ENCODE assay signal across 23 mouse cellular contexts in genomic region chr1:188221226-188221792, GRCm38 (mm10). TPM values are rescaled to one million over a fixed set of nuclear protein-coding genes. Genes with fewer than 3 reads are reported as not detected.
A peak's percentile ranks its signal among the peaks of the same experiment; 100 is the strongest.
DNase-seq lines count a peak whose midpoint lies in the region; ATAC-seq and TF ChIP-seq lines count a peak whose summit lies in the region.
"Had no signal": no experiment of that assay in that cellular context is flagged by ENCODE, and none has a peak within 500 bp of the region (broad histone marks: within the 10 kb centered on the region; RNA-seq: fewer than 3 reads in every experiment).

No protein-coding gene starts in this region.

- no peaks in the 10 kb centered on the region for H3K9me3 ChIP-seq in hindbrain, postnatal 0 days (ENCODE audit: low read length)
- H3K9me3 ChIP-seq: heart, embryonic 15.5 days had no signal

- H3K27me3 ChIP-seq in hindbrain, postnatal 0 days (ENCODE audit: insufficient read depth, low read length), result no peaks in the 10 kb centered on the region
- H3K27me3 ChIP-seq: heart, embryonic 15.5 days had no signal

- no peaks in the 10 kb centered on the region for H3K4me1 ChIP-seq in hindbrain, postnatal 0 days (ENCODE audit: insufficient read depth, low read length)
- H3K4me1 ChIP-seq: heart, embryonic 15.5 days had no signal

- ATAC-seq in frontal cortex, adult (ENCODE audit: low TSS enrichment), result peak; percentile 93
- ATAC-seq in megakaryocyte progenitor cell, adult 5-6 weeks (replicated peaks; ENCODE audit: poor library complexity), result peak; percentile 78
- ATAC-seq in hindbrain, postnatal 0 days, result no peak
- ATAC-seq: activated CD4-positive, CD25-positive, alpha-beta regulatory T cell, adult 4 months; liver, postnatal 0 days had no signal

- DNase-seq in frontal cortex, postnatal 25 days (ENCODE audit: low spot score in 2 of 2), result no peak
- DNase-seq in left cerebral cortex, adult 18-20 months (ENCODE audit: low spot score in 2 of 2), result peak; percentile 22 to 25
- no peak for DNase-seq in left cerebral cortex, postnatal 10 days (ENCODE audit: extremely low spot score in 1 of 2, low spot score in 2 of 2)
- peak; percentile 91 for DNase-seq in NIH3T3 (ENCODE audit: low read depth)
- no peak for DNase-seq in gastrocnemius, postnatal 4 days (ENCODE audit: low spot score in 2 of 2)
- no peak for DNase-seq in hindbrain, postnatal 0 days (ENCODE audit: low spot score)
- DNase-seq: cerebellum, adult 9-10 months; gastrocnemius, adult 2 months; heart, adult 18-20 months; kidney, adult 18-20 months; kidney, postnatal 14 days; liver, postnatal 0 days; lung, postnatal 36 days; retina, postnatal 1 day; thymus, postnatal 25 days had no signal

- intact Hi-C loops in left cerebral cortex, postnatal 10 days (cut with DNase I), result no loop called here

- H3K36me3 ChIP-seq in hindbrain, postnatal 0 days (ENCODE audit: insufficient read depth, low read length), result no peaks in the 10 kb centered on the region
- H3K36me3 ChIP-seq: heart, embryonic 15.5 days had no signal

- no peak overlapping the region for H3K27ac ChIP-seq in hindbrain, postnatal 0 days
- H3K27ac ChIP-seq: gastrocnemius, adult 2 months; heart, embryonic 15.5 days; stomach, postnatal 0 days had no signal

- TF ChIP-seq CTCF in hindbrain, postnatal 0 days (IDR thresholded peaks at IDR 0.05; ENCODE audit: low read depth), result no peak

- no peak overlapping the region for H3K4me3 ChIP-seq in hindbrain, postnatal 0 days (ENCODE audit: low read length)
- H3K4me3 ChIP-seq: gastrocnemius, adult 2 months; heart, embryonic 15.5 days had no signal

- no peak overlapping the region for H3K4me2 ChIP-seq in hindbrain, postnatal 0 days (ENCODE audit: low read depth, low read length)
- H3K4me2 ChIP-seq: heart, embryonic 15.5 days; midbrain, embryonic 11.5 days had no signal

- 92% methylated on average over 4 of the region's 4 CpGs for WGBS in hindbrain, postnatal 0 days

- H3K9ac ChIP-seq in hindbrain, postnatal 0 days (replicated peaks; ENCODE audit: low read length), result no peak overlapping the region
- H3K9ac ChIP-seq: heart, embryonic 15.5 days; liver, postnatal 0 days had no signal

RNA-seq across cellular contexts. Expression of gene Ush2a, which starts 40.5 kb away (rescaled TPM):
- total RNA-seq in left cerebral cortex, adult 18-20 months (2021), result under 1 TPM; 0.09 to 0.26 TPM
- under 1 TPM; 0.13 to 0.32 TPM for total RNA-seq in left cerebral cortex, postnatal 10 days (2021)
- total RNA-seq in megakaryocyte progenitor cell, adult 5-6 weeks (2015), result not detected in 2 replicates
- total RNA-seq in megakaryocyte progenitor cell, adult 5-6 weeks (2017), result not detected in 2 replicates
- under 1 TPM; 0.02 to 0.18 TPM for total RNA-seq in gastrocnemius, postnatal 4 days (2021)
- total RNA-seq in hindbrain, postnatal 0 days (2014; rRNA removed), result 0.11 and 1.5 TPM in 2 replicates
- 0.37 and 0.44 TPM in 2 replicates for polyA plus RNA-seq in hindbrain, postnatal 0 days (2015; fragmentation: Nextera tagmentation; extraction: Ambion mirVana)
- total RNA-seq: gastrocnemius, adult 2 months; hematopoietic stem cell, adult 5-6 weeks; neutrophil, adult 5-6 weeks had no signal
- polyA plus RNA-seq: liver, postnatal 0 days; stomach, postnatal 0 days had no signal

Comparison
In these comparisons a context has a peak if more than half of its experiments do, and no peak if none do; other contexts are left out.
1. DNase-seq: peak in left cerebral cortex, adult 18-20 months (2 of 2) and NIH3T3 (single experiment); none in frontal cortex, postnatal 25 days (0 of 2), left cerebral cortex, postnatal 10 days (0 of 2), gastrocnemius, postnatal 4 days (0 of 2) and hindbrain, postnatal 0 days (single experiment).